Mouse (Mus musculus): Measurements from ENCODE around the gene Arhgef19. TPM values are rescaled to one million over a fixed set of nuclear protein-coding genes. Genes with fewer than 3 reads are reported as not detected.
A peak's percentile ranks its signal among the peaks of the same experiment; 100 is the strongest.

Arhgef19 gene
- total and polyA plus RNA-seq, 2 experiments = 14.4 to 34.3 TPM

GRCm38 (mm10) chr4:141244401-141244800, 5.1 kb downstream of the Arhgef19 start:
- no peak overlapping the region for H3K9ac ChIP-seq (ENCODE audit: low read depth, low read length)

GRCm38 (mm10) chr4:141244931-141245425, 5.7 kb downstream of the Arhgef19 start:
- Histone ChIP-seq H3K79me2 (ENCODE audit: control insufficient read depth, insufficient read depth, low read length) (peaks cover 10% of the 10 kb centered on the region; the same call in 1 of the 2 replicates), H3K27me3 (ENCODE audit: control insufficient read depth, insufficient read depth, low read length) (no peaks in the 10 kb centered on the region), H3K9ac (ENCODE audit: low read depth, low read length) (peak overlapping the region; percentile 4; the same call in 1 of the 2 replicates), H3K4me1 (ENCODE audit: control insufficient read depth, insufficient read depth, low read length) (peaks cover 34% of the 10 kb centered on the region), H3K27ac (replicated peaks; ENCODE audit: insufficient read depth, low read depth, low read length) (peak overlapping the region; percentile 41; the same call in 1 of the 2 replicates), H3K36me3 (ENCODE audit: control insufficient read depth, insufficient read depth, low read length) (peaks cover 6% of the 10 kb centered on the region; the same call in 1 of the 2 replicates), H3K4me3 (ENCODE audit: insufficient read depth, low read depth, low read length) (no peak overlapping the region)
- WGBS = 51% methylated on average over 9 of the region's 9 CpGs
- no peak for TF ChIP-seq POLR2A (IDR thresholded peaks at IDR 0.05; ENCODE audit: extremely low read depth, insufficient read depth, low read length)
- TF ChIP-seq CTCF (IDR thresholded peaks at IDR 0.05; ENCODE audit: low read depth, low read length) = no peak
- no peak for DNase-seq (ENCODE audit: extremely low read depth, low read depth, low spot score)

More at GRCm38 (mm10) chr4:141244401-141244800, 5.1 kb downstream of the Arhgef19 start:
- peaks cover 6% of the 10 kb centered on the region; the same call in 1 of the 2 replicates for H3K36me3 ChIP-seq (ENCODE audit: control insufficient read depth, insufficient read depth, low read length)
- peak; percentile 86 for DNase-seq (ENCODE audit: extremely low read depth, low read depth, low spot score)
- whole genome bisulfite sequencing = 14% methylated on average over 5 of the region's 5 CpGs
- TF ChIP-seq POLR2A (IDR thresholded peaks at IDR 0.05; ENCODE audit: extremely low read depth, insufficient read depth, low read length) = no peak
- TF ChIP-seq CTCF (IDR thresholded peaks at IDR 0.05; ENCODE audit: low read depth, low read length) = no peak
- H3K79me2 ChIP-seq (ENCODE audit: control insufficient read depth, insufficient read depth, low read length) = peaks cover 10% of the 10 kb centered on the region; the same call in 1 of the 2 replicates
- H3K4me3 ChIP-seq (ENCODE audit: insufficient read depth, low read depth, low read length) = no peak overlapping the region
- H3K27me3 ChIP-seq (ENCODE audit: control insufficient read depth, insufficient read depth, low read length) = no peaks in the 10 kb centered on the region
- peak overlapping the region; percentile 41 for H3K27ac ChIP-seq (replicated peaks; ENCODE audit: insufficient read depth, low read depth, low read length)
- peaks cover 34% of the 10 kb centered on the region for H3K4me1 ChIP-seq (ENCODE audit: control insufficient read depth, insufficient read depth, low read length)

- no peaks in the 10 kb centered on the region for H3K27me3 ChIP-seq (ENCODE audit: control insufficient read depth, insufficient read depth, low read length)
- peaks cover 6% of the 10 kb centered on the region; the same call in 1 of the 2 replicates for H3K36me3 ChIP-seq (ENCODE audit: control insufficient read depth, insufficient read depth, low read length)
- no peak overlapping the region for H3K27ac ChIP-seq (replicated peaks; ENCODE audit: insufficient read depth, low read depth, low read length)
- TF ChIP-seq CTCF (IDR thresholded peaks at IDR 0.05; ENCODE audit: low read depth, low read length) (no peak), POLR2A (IDR thresholded peaks at IDR 0.05; ENCODE audit: extremely low read depth, insufficient read depth, low read length) (no peak)
- H3K4me3 ChIP-seq (ENCODE audit: insufficient read depth, low read depth, low read length) = no peak overlapping the region
- H3K4me1 ChIP-seq (ENCODE audit: control insufficient read depth, insufficient read depth, low read length) = peaks cover 30% of the 10 kb centered on the region
- 73% methylated on average over 24 of the region's 24 CpGs for WGBS
- DNase-seq (ENCODE audit: extremely low read depth, low read depth, low spot score) = no peak
- H3K9ac ChIP-seq (ENCODE audit: low read depth, low read length) = no peak overlapping the region
- peaks cover 7% of the 10 kb centered on the region; the same call in 1 of the 2 replicates for H3K79me2 ChIP-seq (ENCODE audit: control insufficient read depth, insufficient read depth, low read length)
These were observed 7.0 kb downstream of the Arhgef19 start for GRCm38 (mm10) chr4:141246089-141246997.

- Histone ChIP-seq H3K27ac (replicated peaks; ENCODE audit: insufficient read depth, low read depth, low read length) (no peak overlapping the region), H3K27me3 (ENCODE audit: control insufficient read depth, insufficient read depth, low read length) (no peaks in the 10 kb centered on the region), H3K79me2 (ENCODE audit: control insufficient read depth, insufficient read depth, low read length) (peaks cover 7% of the 10 kb centered on the region; the same call in 1 of the 2 replicates), H3K36me3 (ENCODE audit: control insufficient read depth, insufficient read depth, low read length) (peaks cover 9% of the 10 kb centered on the region; the same call in 1 of the 2 replicates), H3K9ac (ENCODE audit: low read depth, low read length) (no peak overlapping the region), H3K4me3 (ENCODE audit: insufficient read depth, low read depth, low read length) (no peak overlapping the region), H3K4me1 (ENCODE audit: control insufficient read depth, insufficient read depth, low read length) (peaks cover 25% of the 10 kb centered on the region)
- TF ChIP-seq CTCF (IDR thresholded peaks at IDR 0.05; ENCODE audit: low read depth, low read length) (no peak), POLR2A (IDR thresholded peaks at IDR 0.05; ENCODE audit: extremely low read depth, insufficient read depth, low read length) (no peak)
- 82% methylated on average over 17 of the region's 17 CpGs for WGBS
- no peak for DNase-seq (ENCODE audit: extremely low read depth, low read depth, low spot score)
These were observed 7.7 kb downstream of the Arhgef19 start for GRCm38 (mm10) chr4:141246998-141247350.

GRCm38 (mm10) chr4:141247776-141248613, 8.7 kb downstream of the Arhgef19 start:
- Histone ChIP-seq H3K27me3 (ENCODE audit: control insufficient read depth, insufficient read depth, low read length) (no peaks in the 10 kb centered on the region), H3K79me2 (ENCODE audit: control insufficient read depth, insufficient read depth, low read length) (peaks cover 7% of the 10 kb centered on the region; the same call in 1 of the 2 replicates), H3K4me1 (ENCODE audit: control insufficient read depth, insufficient read depth, low read length) (peaks cover 18% of the 10 kb centered on the region), H3K36me3 (ENCODE audit: control insufficient read depth, insufficient read depth, low read length) (peaks cover 13% of the 10 kb centered on the region; the same call in 1 of the 2 replicates), H3K4me3 (ENCODE audit: insufficient read depth, low read depth, low read length) (peak overlapping the region; percentile 40; the same call in 1 of the 2 replicates), H3K27ac (replicated peaks; ENCODE audit: insufficient read depth, low read depth, low read length) (no peak overlapping the region), H3K9ac (ENCODE audit: low read depth, low read length) (peak overlapping the region; percentile 40; the same call in 1 of the 2 replicates)
- no peak for DNase-seq (ENCODE audit: extremely low read depth, low read depth, low spot score)
- TF ChIP-seq POLR2A (IDR thresholded peaks at IDR 0.05; ENCODE audit: extremely low read depth, insufficient read depth, low read length) = no peak
- no peak for TF ChIP-seq CTCF (IDR thresholded peaks at IDR 0.05; ENCODE audit: low read depth, low read length)
- 64% methylated on average over 60 of the region's 60 CpGs for WGBS

Data from liver, adult 2 months (tissue).